Comparison of ENCODE assay signal across 25 mouse cellular contexts in the genomic region with DNA sequence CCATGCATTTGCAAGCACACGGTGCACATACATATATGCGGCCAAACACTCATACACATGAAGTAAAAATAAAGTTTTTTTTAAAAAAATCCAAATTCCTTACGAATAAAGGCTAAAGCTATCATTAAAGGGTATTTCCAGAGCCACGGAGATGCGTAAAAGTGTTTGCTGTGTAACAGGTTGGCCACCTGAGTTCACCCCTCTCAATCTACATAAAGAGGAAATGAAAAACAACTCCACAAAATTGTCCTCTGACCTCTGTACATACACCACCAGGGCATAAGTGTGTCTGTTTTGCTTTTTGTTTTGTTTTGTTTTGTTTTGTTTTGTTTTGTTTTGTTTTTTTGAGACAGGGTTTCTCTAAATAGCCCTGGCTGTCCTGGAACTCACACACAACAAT.
"Had no signal": no experiment of that assay in that cellular context is flagged by ENCODE, and none has a peak within 500 bp of the region (broad histone marks: within the 10 kb centered on the region; RNA-seq: fewer than 3 reads in every experiment).

No protein-coding gene starts in this region.

- H3K27ac ChIP-seq: embryonic facial prominence, embryonic 10.5 days; embryonic facial prominence, embryonic 12.5 days; embryonic facial prominence, embryonic 13.5 days; embryonic facial prominence, embryonic 15.5 days; forebrain, embryonic 10.5 days; forebrain, embryonic 12.5 days; forebrain, embryonic 13.5 days; forebrain, embryonic 15.5 days; gastrocnemius, adult 2 months; heart, adult 2 months had no signal

- DNase-seq: cerebellum, adult 9-10 months; cerebellum, adult 9-11 months; cerebellum, postnatal 10 days; cerebellum, postnatal 14 days; cerebellum, postnatal 25 days; cerebellum, postnatal 36 days; embryo, embryonic 11 days; forebrain, postnatal 0 days; gastrocnemius, adult 2 months; gastrocnemius, postnatal 10 days; gastrocnemius, postnatal 14 days; gastrocnemius, postnatal 25 days; gastrocnemius, postnatal 36 days; heart, adult 11 months; heart, adult 18-20 months; heart, adult 2 months had no signal

- H3K9me3 ChIP-seq: embryonic facial prominence, embryonic 10.5 days; embryonic facial prominence, embryonic 12.5 days; embryonic facial prominence, embryonic 13.5 days; embryonic facial prominence, embryonic 15.5 days; forebrain, embryonic 12.5 days; forebrain, embryonic 15.5 days had no signal

- H3K4me3 ChIP-seq: embryonic facial prominence, embryonic 10.5 days; embryonic facial prominence, embryonic 12.5 days; embryonic facial prominence, embryonic 13.5 days; embryonic facial prominence, embryonic 15.5 days; erythroblast, embryonic 14.5 days; forebrain, embryonic 10.5 days; forebrain, embryonic 12.5 days; forebrain, embryonic 13.5 days; forebrain, embryonic 15.5 days; gastrocnemius, adult 2 months; heart, adult 2 months had no signal

- H3K36me3 ChIP-seq: embryonic facial prominence, embryonic 10.5 days; embryonic facial prominence, embryonic 12.5 days; embryonic facial prominence, embryonic 15.5 days; forebrain, embryonic 10.5 days; forebrain, embryonic 12.5 days had no signal
